Mouse (Mus musculus): ENCODE measurements around the gene Itga2.

DNA sequence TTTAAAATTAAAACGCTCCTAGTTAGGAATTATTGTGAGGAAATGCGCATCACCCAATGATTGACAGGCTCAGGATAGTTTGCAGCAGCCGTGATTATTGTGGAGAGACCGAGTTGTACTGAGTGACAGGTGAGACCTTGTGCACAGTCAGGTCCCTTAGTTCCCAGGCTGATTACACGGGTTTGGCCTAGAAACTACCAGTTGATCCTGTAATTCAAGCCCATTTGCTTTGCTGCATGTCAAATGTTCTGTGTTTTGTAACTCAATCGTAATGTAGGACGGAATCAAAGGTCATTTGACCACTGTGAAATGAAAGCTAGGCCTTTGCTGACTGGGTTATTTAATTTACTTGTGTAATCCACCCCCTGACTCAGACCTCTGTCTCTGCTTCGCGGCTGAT lies 113.4 kb downstream of the Itga2 start:
- TF ChIP-seq TAL1 (IDR thresholded peaks at IDR 0.05; ENCODE audit: low read length) (no peak), GATA1 (IDR thresholded peaks at IDR 0.05; ENCODE audit: low read length) (no peak)
